Mouse (Mus musculus): ENCODE results near the gene Nedd8.
A peak's percentile ranks its signal among the peaks of the same experiment; 100 is the strongest.

- TF ChIP-seq CTCF (IDR thresholded peaks at IDR 0.05; ENCODE audit: low read depth) (no peak), EP300 (IDR thresholded peaks at IDR 0.05; ENCODE audit: low read depth) (0 out of 2 replicates have a peak, but pooled peaks have one; percentile 16)
Observed at GRCm38 (mm10) chr14:55635523-55636007, 36.4 kb downstream of the Nedd8 start, which contains the start of gene Ipo4.

All from liver, postnatal 0 days (tissue).